Mouse (Mus musculus) CH12.LX (cell line): ENCODE results near the gene Erbb4. TPM values are rescaled to one million over a fixed set of nuclear protein-coding genes. Genes with fewer than 3 reads are reported as not detected.

ENCODE experiments used
- DNase-seq: peaks from one replicate; pipeline ENCODE4 v3.0.0-alpha.2; 2013; ENCODE audit errors: extremely low read depth
- H3K27ac ChIP-seq: 2 replicates; pipeline ENCODE4 v1.5.1; 2012; ENCODE audit warnings: low read depth, mild to moderate bottlenecking, control low read depth, moderate library complexity; ENCODE audit not compliant: insufficient read depth
- H3K27me3 ChIP-seq: replicated peaks from 2 replicates; pipeline ENCODE3; 2012; ENCODE audit warnings: inconsistent platforms
- H3K36me3 ChIP-seq, 2 experiments: replicated peaks in 1 of 2; 2 replicates each; pipeline versions ENCODE3 to v1.6.1; 2012; ENCODE audit warnings: inconsistent platforms in 1 of 2, low read length in 1 of 2, mild to moderate bottlenecking in 1 of 2, mixed read lengths in 1 of 2, moderate library complexity in 1 of 2; ENCODE audit not compliant: control insufficient read depth in 1 of 2, insufficient read depth in 1 of 2
- H3K4me1 ChIP-seq, 2 experiments: 2 replicates each; pipeline ENCODE4 v1.6.1; 2012; ENCODE audit warnings: inconsistent platforms in 1 of 2, moderate library complexity in 1 of 2; ENCODE audit not compliant: insufficient read depth in 2 of 2, control insufficient read depth in 1 of 2
- H3K4me2 ChIP-seq: 2 replicates; pipeline ENCODE4 v1.6.1; 2012; ENCODE audit warnings: low read depth, mild to moderate bottlenecking, control low read depth; ENCODE audit not compliant: poor library complexity, insufficient read depth, severe bottlenecking
- H3K4me3 ChIP-seq, 3 experiments: fragments of 150-350 bp in 1 of 3; sonication (generic) in 1 of 3; replicated peaks in 1 of 3; 2 replicates each; pipeline versions ENCODE3 to v1.5.1; 2011 to 2012; ENCODE audit warnings: low read depth in 2 of 3, low read length in 2 of 3, mild to moderate bottlenecking in 2 of 3, moderate library complexity in 2 of 3, control low read depth in 1 of 3, improper control_type of control experiment in 1 of 3, inconsistent platforms in 1 of 3, mixed read lengths in 1 of 3; ENCODE audit not compliant: poor library complexity in 1 of 3
- H3K79me2 ChIP-seq: replicated peaks from 2 replicates; pipeline ENCODE4 v1.6.1; 2012; ENCODE audit warnings: mild to moderate bottlenecking, moderate library complexity; ENCODE audit not compliant: control insufficient read depth, poor library complexity, insufficient read depth, severe bottlenecking; ENCODE audit errors: extremely low read depth
- H3K9ac ChIP-seq: 2 replicates; pipeline ENCODE4 v1.6.1; 2012; ENCODE audit warnings: low read depth, mild to moderate bottlenecking, control low read depth, moderate library complexity; ENCODE audit not compliant: insufficient read depth
- H3K9me3 ChIP-seq: replicated peaks from 2 replicates; pipeline ENCODE3; 2012; ENCODE audit warnings: low read length, inconsistent platforms, mixed read lengths
- CHD1 ChIP-seq: IDR thresholded peaks from 2 replicates; pipeline ENCODE4 v1.6.1; 2012; ENCODE audit warnings: low read depth, low read length, improper control_type of control experiment, inconsistent platforms
- CHD2 ChIP-seq: IDR thresholded peaks from 2 replicates; pipeline ENCODE4 v1.6.1; 2011; ENCODE audit warnings: low read length, improper control_type of control experiment
- E2F4 ChIP-seq: IDR thresholded peaks from 2 replicates; pipeline ENCODE4 v1.6.1; 2011; ENCODE audit warnings: low read depth, low read length, improper control_type of control experiment; ENCODE audit not compliant: insufficient replicate concordance
- ELF1 ChIP-seq: IDR thresholded peaks from 2 replicates; pipeline ENCODE4 v1.6.1; 2014; ENCODE audit warnings: low read depth, mild to moderate bottlenecking, inconsistent platforms, low read length, improper control_type of control experiment
- ETS1 ChIP-seq: conservative IDR thresholded peaks from 2 replicates; pipeline ENCODE4 v1.6.1; 2012; ENCODE audit warnings: low read depth, mild to moderate bottlenecking, inconsistent platforms, low read length, improper control_type of control experiment, moderate library complexity
- JUND ChIP-seq: conservative IDR thresholded peaks from 2 replicates; pipeline ENCODE4 v1.6.1; 2011; ENCODE audit warnings: low read depth, low read length, improper control_type of control experiment
- MAFK ChIP-seq: IDR thresholded peaks from 2 replicates; pipeline ENCODE4 v1.6.1; 2011; ENCODE audit warnings: low read length, improper control_type of control experiment; ENCODE audit not compliant: insufficient replicate concordance
- MEF2A ChIP-seq: IDR thresholded peaks from 2 replicates; pipeline ENCODE4 v1.6.1; 2014; ENCODE audit warnings: low read depth, mild to moderate bottlenecking, inconsistent platforms, low read length, improper control_type of control experiment, borderline replicate concordance
- MXI1 ChIP-seq: IDR thresholded peaks from 2 replicates; pipeline ENCODE4 v1.6.1; 2011; ENCODE audit warnings: mild to moderate bottlenecking, low read depth, low read length, improper control_type of control experiment
- MYC ChIP-seq: IDR thresholded peaks from 2 replicates; pipeline ENCODE4 v1.6.1; 2011; ENCODE audit warnings: low read depth, mild to moderate bottlenecking, improper control_type of control experiment, low read length
- NELFE ChIP-seq: IDR thresholded peaks from 2 replicates; pipeline ENCODE4 v1.6.1; 2011; ENCODE audit warnings: low read depth, low read length, improper control_type of control experiment
- NRF1 ChIP-seq: IDR thresholded peaks from 2 replicates; pipeline ENCODE4 v1.6.1; 2014; ENCODE audit warnings: low read depth, mild to moderate bottlenecking, inconsistent platforms, low read length, improper control_type of control experiment, moderate library complexity
- POLR2A ChIP-seq: IDR thresholded peaks from 2 replicates; pipeline ENCODE4 v1.6.1; 2011; ENCODE audit warnings: low read depth, mild to moderate bottlenecking, improper control_type of control experiment, low read length
- POLR2AphosphoS2 ChIP-seq: IDR thresholded peaks from 2 replicates; pipeline ENCODE4 v1.6.1; 2011; ENCODE audit warnings: low read depth, low read length, improper control_type of control experiment
- RCOR1 ChIP-seq: conservative IDR thresholded peaks from 2 replicates; pipeline ENCODE4 v1.6.1; 2012; ENCODE audit warnings: low read depth, mild to moderate bottlenecking, inconsistent platforms, low read length, improper control_type of control experiment
- SIN3A ChIP-seq: IDR thresholded peaks from 2 replicates; pipeline ENCODE4 v1.6.1; 2012; ENCODE audit warnings: low read length, improper control_type of control experiment, inconsistent platforms
- TBP ChIP-seq: conservative IDR thresholded peaks from 2 replicates; pipeline ENCODE4 v1.6.1; 2011; ENCODE audit warnings: low read depth, low read length, improper control_type of control experiment
- USF1 ChIP-seq: IDR thresholded peaks from 2 replicates; pipeline ENCODE4 v1.6.1; 2014; ENCODE audit warnings: low read depth, mild to moderate bottlenecking, inconsistent platforms, low read length, improper control_type of control experiment
- ZC3H11A ChIP-seq: IDR thresholded peaks from 2 replicates; pipeline ENCODE4 v1.6.1; 2012; ENCODE audit warnings: low read depth, mild to moderate bottlenecking, inconsistent platforms, low read length, improper control_type of control experiment
- ZKSCAN1 ChIP-seq: IDR thresholded peaks from 2 replicates; pipeline ENCODE4 v1.6.1; 2012; ENCODE audit warnings: low read depth, inconsistent platforms, low read length, improper control_type of control experiment, borderline replicate concordance
- ZMIZ1 ChIP-seq: IDR thresholded peaks from 2 replicates; pipeline ENCODE4 v1.6.1; 2012; ENCODE audit warnings: low read depth, mild to moderate bottlenecking, inconsistent platforms, low read length, improper control_type of control experiment
- ZNF384 ChIP-seq: IDR thresholded peaks from 2 replicates; pipeline ENCODE4 v1.6.1; 2012; ENCODE audit warnings: low read depth, low read length, improper control_type of control experiment, inconsistent platforms
- dilution Hi-C: fragments of 300-500 bp; cut with MboI; formaldehyde crosslinking; loops from 2 replicates; pipeline ENCODE4 v1.14.3; 2020; ENCODE audit warnings: low sequenced_read_pairs; ENCODE audit not compliant: extremely low pct_unique_long_range_greater_than_20kb, extremely low pct_ligation_motif_present
- in situ Hi-C: fragments of 300-500 bp; cut with MboI; formaldehyde crosslinking; loops from 3 replicates; pipeline ENCODE4 v1.14.3; 2019; ENCODE audit warnings: low sequenced_read_pairs, low pct_ligation_motif_present, low pct_unique_long_range_greater_than_20kb, mixed read lengths
- polyA plus RNA-seq: library from polyadenylated mRNA; unstranded; fragments of >175 nt; gene quantifications from 2 replicates; pipeline ENCODE4 v1.2.1, GENCODE M21; 2012; ENCODE audit warnings: low read depth; ENCODE audit not compliant: insufficient read length
- total RNA-seq, 2 experiments: library from RNA; depleted of rRNA; stranded (reverse); fragments of 300-350 nt in 1 of 2; fragments of >200 nt in 1 of 2; gene quantifications; 2 replicates each; pipeline ENCODE4 v1.2.3; 2012 to 2014

Gene Erbb4
- total and polyA plus RNA-seq, 3 experiments, result not detected

DNA sequence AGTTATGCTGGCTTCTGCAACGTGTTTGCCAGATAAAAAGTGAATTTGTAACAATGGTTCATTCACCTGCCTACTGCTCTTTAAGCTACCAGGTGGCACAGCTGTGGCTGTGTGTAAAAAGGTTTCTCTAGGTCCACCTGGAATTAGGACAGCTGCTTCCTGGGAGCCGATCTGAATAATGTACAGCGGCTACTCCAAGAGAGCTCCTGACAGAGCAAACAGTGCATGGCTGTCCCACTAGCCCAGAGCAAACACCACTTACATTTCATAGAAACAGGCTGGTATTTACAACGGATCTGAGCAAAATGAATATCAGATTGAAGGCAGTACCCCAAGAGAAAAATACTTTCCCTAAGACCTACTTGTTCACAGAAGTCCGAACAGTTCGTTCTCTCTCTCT is 1058.0 kb downstream of the Erbb4 start:
- H3K9me3 ChIP-seq, result peaks cover 22% of the 10 kb centered on the region
- H3K4me3 ChIP-seq, result no peak overlapping the region
- DNase-seq, result no peak
- dilution Hi-C loops, result no loop called here
- no peak for TF ChIP-seq ZNF384
- no peak for TF ChIP-seq RCOR1
- no peak for TF ChIP-seq SIN3A
- no peak for TF ChIP-seq ETS1
- no peak for TF ChIP-seq ZKSCAN1
- TF ChIP-seq MYC, result no peak
- TF ChIP-seq, all 38 proteins: peak for 0
- no peak overlapping the region for H3K9ac ChIP-seq
- H3K4me1 ChIP-seq, result no peaks in the 10 kb centered on the region
- H3K36me3 ChIP-seq, result no peaks in the 10 kb centered on the region
- in situ Hi-C loops, result no loop called here
- H3K27me3 ChIP-seq, result no peaks in the 10 kb centered on the region
- no peak overlapping the region for H3K27ac ChIP-seq
- no peaks in the 10 kb centered on the region for H3K79me2 ChIP-seq
- no peak overlapping the region for H3K4me2 ChIP-seq

- dilution Hi-C loops (no loop called here), in situ Hi-C loops (no loop called here)
- no peaks in the 10 kb centered on the region for H3K36me3 ChIP-seq
- no peak overlapping the region for H3K4me3 ChIP-seq
- no peaks in the 10 kb centered on the region for H3K4me1 ChIP-seq
- H3K4me2 ChIP-seq, result no peak overlapping the region
- H3K9ac ChIP-seq, result no peak overlapping the region
- H3K79me2 ChIP-seq, result no peaks in the 10 kb centered on the region
- H3K27me3 ChIP-seq, result no peaks in the 10 kb centered on the region
- peaks cover 23% of the 10 kb centered on the region for H3K9me3 ChIP-seq
- H3K27ac ChIP-seq, result no peak overlapping the region
- DNase-seq, result no peak
- TF ChIP-seq POLR2A (no peak), JUND (no peak), USF1 (no peak), ZNF384 (no peak), TBP (no peak), MEF2A (no peak), MAFK (no peak), ETS1 (no peak), CHD2 (no peak), NELFE (no peak), ZC3H11A (no peak), CHD1 (no peak), ELF1 (no peak), SIN3A (no peak), ZMIZ1 (no peak), E2F4 (no peak), ZKSCAN1 (no peak), NRF1 (no peak), POLR2AphosphoS2 (no peak), MXI1 (no peak)
- TF ChIP-seq, all 38 proteins: peak for 0
Measured at GRCm38 (mm10) chr1:68047139-68047538, 1060.7 kb downstream of the Erbb4 start.
